Mouse (Mus musculus): Measurements from ENCODE around the gene Aknad1.

DNA sequence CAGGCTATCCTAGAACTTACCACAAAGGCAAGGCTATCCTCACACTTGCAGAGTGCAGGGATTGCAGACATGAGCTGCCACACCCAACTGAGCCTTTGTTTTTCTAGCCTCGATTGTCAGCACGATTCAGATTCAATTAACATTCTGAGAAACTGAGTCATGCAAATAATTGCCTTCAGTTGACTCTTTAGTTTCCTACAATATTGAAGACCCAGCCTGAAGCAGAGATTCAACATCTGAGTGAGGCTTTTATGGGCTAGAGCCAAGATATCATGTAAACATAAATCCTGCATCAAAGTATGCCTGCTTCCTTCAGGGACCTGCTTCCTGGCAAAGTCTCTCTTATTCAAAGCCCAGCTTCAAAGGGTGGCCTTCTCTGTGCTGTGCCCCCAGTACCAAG is 24.2 kb downstream of the Aknad1 start:
- TF ChIP-seq GATA1 (IDR thresholded peaks at IDR 0.05; ENCODE audit: low read length) (no peak), TAL1 (IDR thresholded peaks at IDR 0.05; ENCODE audit: low read length) (no peak)
